ENCODE assay signal across 7 mouse cellular contexts in the genomic region with DNA sequence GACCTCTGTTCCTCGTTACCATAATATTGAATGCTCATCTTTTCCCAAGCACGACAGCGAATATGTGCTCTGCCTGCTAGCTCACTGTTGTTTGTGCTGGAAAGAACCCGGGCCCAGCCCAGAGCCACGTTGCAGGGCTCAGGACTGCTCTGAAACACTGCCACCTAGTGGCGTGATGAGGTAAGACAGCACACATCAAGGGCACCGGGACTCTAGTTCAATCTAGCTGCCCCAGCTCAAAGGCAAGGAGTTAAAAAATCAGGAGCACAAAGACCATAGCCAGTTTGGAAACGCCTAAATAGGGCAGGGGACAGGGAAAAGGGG. TPM values are rescaled to one million over a fixed set of nuclear protein-coding genes. Genes with fewer than 3 reads are reported as not detected.
DNase-seq lines count a peak whose midpoint lies in the region; ATAC-seq and TF ChIP-seq lines count a peak whose summit lies in the region.

No protein-coding gene starts in this region.

- peak overlapping the region; percentile 25; the same call in 1 of the 2 replicates for H3K9ac ChIP-seq in embryonic facial prominence, embryonic 11.5 days (replicated peaks; ENCODE audit: low read length)
- no peak overlapping the region for H3K9ac ChIP-seq in midbrain, embryonic 13.5 days (replicated peaks)

- ATAC-seq in embryonic facial prominence, embryonic 11.5 days (replicated peaks; ENCODE audit: insufficient number of reproducible peaks, low FRiP score, low TSS enrichment, low read depth): peak; percentile 73
- ATAC-seq in midbrain, embryonic 13.5 days: peak; percentile 80

- no peak overlapping the region for H3K4me3 ChIP-seq in embryonic facial prominence, embryonic 11.5 days (ENCODE audit: low read depth, low read length)
- 0 out of 2 replicates have a peak overlapping the region, but pooled peaks have one; percentile 8 for H3K4me3 ChIP-seq in limb, embryonic 10.5 days
- H3K4me3 ChIP-seq in midbrain, embryonic 13.5 days (replicated peaks): no peak overlapping the region; the same call in 1 of the 2 replicates
- no peak overlapping the region for H3K4me3 ChIP-seq in small intestine, adult 2 months (ENCODE audit: low read depth, low read length)

- peak; percentile 91 for DNase-seq in adrenal gland, postnatal 14 days
- peak; percentile 96 for DNase-seq in embryonic facial prominence, embryonic 11.5 days (ENCODE audit: low spot score)
- peak; percentile 88 to 93 for DNase-seq in heart, adult 18-20 months
- DNase-seq in kidney, adult 18-20 months: peak; percentile 81
- DNase-seq in limb, embryonic 10.5 days (ENCODE audit: low spot score): peak; percentile 95

- H3K9me3 ChIP-seq in embryonic facial prominence, embryonic 11.5 days (replicated peaks; ENCODE audit: control insufficient read depth, low read length): no peaks in the 10 kb centered on the region
- no peaks in the 10 kb centered on the region for H3K9me3 ChIP-seq in limb, embryonic 10.5 days (replicated peaks)
- no peaks in the 10 kb centered on the region for H3K9me3 ChIP-seq in midbrain, embryonic 13.5 days

- no peak overlapping the region for H3K27ac ChIP-seq in embryonic facial prominence, embryonic 11.5 days (replicated peaks; ENCODE audit: low read depth, low read length)
- H3K27ac ChIP-seq in limb, embryonic 10.5 days: peak overlapping the region; percentile 74
- peak overlapping the region; percentile 86 for H3K27ac ChIP-seq in midbrain, embryonic 13.5 days
- no peak overlapping the region for H3K27ac ChIP-seq in small intestine, adult 2 months (ENCODE audit: insufficient read depth, low read depth, low read length)

- peak overlapping the region; percentile 14; the same call in 1 of the 2 replicates for H3K4me2 ChIP-seq in embryonic facial prominence, embryonic 11.5 days (ENCODE audit: low read depth, low read length)
- peak overlapping the region; percentile 30 for H3K4me2 ChIP-seq in midbrain, embryonic 13.5 days (replicated peaks)

- peak; percentile 97; the same call in 1 of the 2 replicates for TF ChIP-seq CTCF in small intestine, adult 2 months (IDR thresholded peaks at IDR 0.05; ENCODE audit: extremely low read depth, insufficient read length, insufficient replicate concordance, low read depth, low read length)

- peaks cover 7% of the 10 kb centered on the region for H3K4me1 ChIP-seq in embryonic facial prominence, embryonic 11.5 days (ENCODE audit: control insufficient read depth, insufficient read depth, low read length)
- peaks cover 61% of the 10 kb centered on the region for H3K4me1 ChIP-seq in limb, embryonic 10.5 days
- peaks cover 58% of the 10 kb centered on the region for H3K4me1 ChIP-seq in midbrain, embryonic 13.5 days (replicated peaks)
- peaks cover 4% of the 10 kb centered on the region; the same call in 1 of the 2 replicates for H3K4me1 ChIP-seq in small intestine, adult 2 months (ENCODE audit: control insufficient read depth, insufficient read depth, insufficient read length, low read length)

- no peaks in the 10 kb centered on the region for H3K27me3 ChIP-seq in embryonic facial prominence, embryonic 11.5 days (ENCODE audit: control insufficient read depth, insufficient read depth, low read length)
- no peaks in the 10 kb centered on the region for H3K27me3 ChIP-seq in limb, embryonic 10.5 days (ENCODE audit: low read depth, poor library complexity, severe bottlenecking)
- no peaks in the 10 kb centered on the region for H3K27me3 ChIP-seq in midbrain, embryonic 13.5 days
- no peaks in the 10 kb centered on the region for H3K27me3 ChIP-seq in small intestine, adult 2 months (ENCODE audit: control insufficient read depth, insufficient read depth, low read length)

- H3K36me3 ChIP-seq in embryonic facial prominence, embryonic 11.5 days (replicated peaks; ENCODE audit: control insufficient read depth, insufficient read depth, low read depth, low read length): no peaks in the 10 kb centered on the region
- no peaks in the 10 kb centered on the region for H3K36me3 ChIP-seq in limb, embryonic 10.5 days
- H3K36me3 ChIP-seq in midbrain, embryonic 13.5 days: no peaks in the 10 kb centered on the region
- no peaks in the 10 kb centered on the region for H3K36me3 ChIP-seq in small intestine, adult 2 months (ENCODE audit: control insufficient read depth, insufficient read depth, low read length)

- 0 out of 2 replicates have a peak, but pooled peaks have one; percentile 24 for TF ChIP-seq POLR2A in small intestine, adult 2 months (IDR thresholded peaks at IDR 0.05; ENCODE audit: low read depth, low read length)

- WGBS in embryonic facial prominence, embryonic 11.5 days: under 1% methylated on average over 8 of the region's 8 CpGs
- 2% methylated on average over 8 of the region's 8 CpGs for WGBS in limb, embryonic 10.5 days
- WGBS in midbrain, embryonic 13.5 days: under 1% methylated on average over 8 of the region's 8 CpGs
- 2% methylated on average over 8 of the region's 8 CpGs for WGBS in small intestine, adult 2 months

RNA-seq across cellular contexts. Expression of a gene that starts 35.7 kb away (rescaled TPM):
- 3.9 and 4.5 TPM in 2 replicates for total RNA-seq in adrenal gland, postnatal 14 days (2021)
- polyA plus RNA-seq in embryonic facial prominence, embryonic 11.5 days (2014; fragmentation: Nextera tagmentation; extraction: Ambion mirVana): 0.70 and 0.72 TPM in 2 replicates
- 10 to 100 TPM in 1 of 2 experiments, 1 to 10 TPM in 1; 8.8 to 10.5 TPM for total RNA-seq in heart, adult 18-20 months (2021)
- polyA plus RNA-seq in limb, embryonic 10.5 days (2016; fragmentation: Nextera tagmentation; extraction: Ambion mirVana): 0.26 and 0.33 TPM in 2 replicates
- polyA plus RNA-seq in midbrain, embryonic 13.5 days (2015; fragmentation: Nextera tagmentation; extraction: Ambion mirVana): 1.9 and 2.3 TPM in 2 replicates
- polyA plus RNA-seq in small intestine, adult 2 months (2012; rRNA removed): 0.76 and 2.5 TPM in 2 replicates

Comparison
In these comparisons a context has a peak if more than half of its experiments do, and no peak if none do; other contexts are left out.
1. H3K27ac ChIP-seq: peak in limb, embryonic 10.5 days (single experiment) and midbrain, embryonic 13.5 days (single experiment); none in embryonic facial prominence, embryonic 11.5 days (single experiment) and small intestine, adult 2 months (single experiment).
2. Peak in every context shown above with its lines, with median percentiles within 50 percentile points of each other: DNase-seq.